Mouse (Mus musculus): ENCODE results near the gene Rac1. TPM values are rescaled to one million over a fixed set of nuclear protein-coding genes. Genes with fewer than 3 reads are reported as not detected.

The Rac1 gene
- total RNA-seq, 4 experiments from 2014 or later = 211 to 247 (median 228) TPM

DNA sequence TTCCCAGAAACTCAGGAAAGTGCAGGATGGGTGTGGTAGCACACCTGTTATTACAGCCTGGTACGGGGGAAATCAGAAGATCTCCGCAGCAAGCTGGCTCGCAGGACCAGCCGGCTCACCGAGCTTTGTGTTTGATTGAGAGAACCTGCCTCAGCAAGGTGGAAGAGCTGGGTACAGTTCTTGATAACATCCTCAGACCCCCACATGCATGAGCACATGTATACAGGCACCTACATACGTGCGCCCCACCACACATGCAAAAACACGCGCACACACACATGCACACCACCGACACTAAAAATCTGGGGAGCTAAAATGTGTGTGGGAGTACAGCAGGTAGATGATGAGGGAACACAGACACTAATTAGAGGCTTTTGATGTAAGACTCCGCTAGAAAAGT lies 64.2 kb downstream of the Rac1 start:
- no peak for DNase-seq (ENCODE audit: low spot score in 2 of 2)

Other genes starting within 250 kb of the Rac1 start
- not detected for gene Zfp853, start 234.4 kb downstream of the Rac1 start, total RNA-seq (2022)
- 10 to 100 TPM; 10.2 to 12.2 (median 11.2) TPM for gene E130309D02Rik, start 212.7 kb downstream of the Rac1 start, total RNA-seq (2022)
- 10 to 100 TPM; 33.7 to 45.5 (median 37.9) TPM for gene Zdhhc4, start 198.8 kb downstream of the Rac1 start, total RNA-seq (2022)
- gene Grid2ip, start 170.7 kb downstream of the Rac1 start, total RNA-seq (2022) = not detected
- 10 to 100 TPM; 31.4 to 36.1 (median 32.8) TPM for gene Kdelr2, start 124.2 kb downstream of the Rac1 start, total RNA-seq (2022)
- gene Daglb, start 63.5 kb downstream of the Rac1 start, total RNA-seq (2022) = 10 to 100 TPM in 1 of 4 experiments, 1 to 10 TPM in 3; 9.5 to 11.2 (median 9.8) TPM
- gene Cyth3, start 94.4 kb upstream of the Rac1 start, total RNA-seq (2022) = 10 to 100 TPM in 1 of 4 experiments, 1 to 10 TPM in 3; 5.8 to 10.3 (median 9.2) TPM
- 1 to 10 TPM; 5.6 to 8.7 (median 7.4) TPM for gene Usp42, start 204.2 kb upstream of the Rac1 start, total RNA-seq (2022)